Mouse (Mus musculus) embryonic facial prominence, embryonic 14.5 days (tissue): ENCODE measurements at regions not wholly inside any gene's neighbourhood (a gene's known extent, or its start where the extent isn't known, plus 50 kb on each side); places are given as distances from the start of the nearest gene placed in this dataset. TPM values are rescaled to one million over a fixed set of nuclear protein-coding genes. Genes with fewer than 3 reads are reported as not detected.
A peak's percentile ranks its signal among the peaks of the same experiment; 100 is the strongest.

ENCODE experiments used
- ATAC-seq: fragments of 200-750 bp; cut with Nextera tagmentation; 2 replicates; pipeline ENCODE4 v1.8.0; 2017; ENCODE audit warnings: low read depth, moderate number of reproducible peaks, moderate TSS enrichment
- DNase-seq: peaks from one replicate; pipeline ENCODE4 v3.0.0-alpha.2; 2015; ENCODE audit warnings: low spot score
- H3K27ac ChIP-seq: fragments of 300-500 bp; sonication (generic); replicated peaks from 2 replicates; pipeline ENCODE4 v1.5.1; 2014; ENCODE audit warnings: low read depth, mild to moderate bottlenecking, low read length, moderate library complexity
- H3K27me3 ChIP-seq: fragments of 300-500 bp; sonication (generic); replicated peaks from 2 replicates; pipeline ENCODE4 v1.6.1; 2014; ENCODE audit warnings: low read length; ENCODE audit not compliant: control insufficient read depth, insufficient read depth
- H3K36me3 ChIP-seq: fragments of 300-500 bp; sonication (generic); 2 replicates; pipeline ENCODE4 v1.6.1; 2014; ENCODE audit warnings: low read length, mixed read lengths; ENCODE audit not compliant: control insufficient read depth, insufficient read depth
- H3K4me1 ChIP-seq: fragments of 300-500 bp; sonication (generic); 2 replicates; pipeline ENCODE4 v1.6.1; 2014; ENCODE audit warnings: antibody characterized with exemption, low read length; ENCODE audit not compliant: control insufficient read depth, insufficient read depth
- H3K4me2 ChIP-seq: fragments of 300-500 bp; sonication (generic); 2 replicates; pipeline ENCODE4 v1.6.1; 2014; ENCODE audit warnings: low read depth, mild to moderate bottlenecking, low read length, moderate library complexity, mixed read lengths
- H3K4me3 ChIP-seq: fragments of 300-500 bp; sonication (generic); 2 replicates; pipeline ENCODE4 v1.5.1; 2014; ENCODE audit warnings: low read depth, mild to moderate bottlenecking, low read length
- H3K9ac ChIP-seq: fragments of 300-500 bp; sonication (generic); 2 replicates; pipeline ENCODE4 v1.6.1; 2014; ENCODE audit warnings: low read depth, mild to moderate bottlenecking, low read length, moderate library complexity, mixed read lengths
- H3K9me3 ChIP-seq: fragments of 300-500 bp; sonication (generic); 2 replicates; pipeline ENCODE4 v1.6.1; 2016; ENCODE audit warnings: low read length; ENCODE audit not compliant: control insufficient read depth
- microRNA-seq: library from miRNA; unstranded; fragments of <30 nt; microRNA quantifications from one replicate; pipeline ENCODE4, GENCODE M21; 2016; ENCODE audit warnings: borderline number of aligned reads

DNA sequence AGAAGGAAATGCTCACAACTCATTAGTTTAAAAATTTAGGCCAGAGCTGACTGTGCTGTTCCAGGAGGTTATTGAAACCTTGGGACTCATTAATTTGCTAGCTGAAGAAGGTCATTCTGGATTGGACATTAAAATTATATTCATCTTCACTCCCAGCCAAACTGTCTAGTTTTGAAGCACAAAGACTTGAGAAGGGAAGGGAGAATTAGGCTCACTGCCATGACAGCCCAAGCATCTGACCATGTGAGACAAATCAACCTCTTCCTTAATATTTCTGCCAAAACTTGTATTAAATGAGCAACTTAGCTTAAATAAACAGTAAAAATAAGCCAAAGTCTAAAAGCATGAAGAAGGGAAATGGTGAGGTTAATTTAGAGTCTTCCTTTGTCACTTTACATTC lies 339.6 kb downstream of the 1700008P02Rik start:
- Histone ChIP-seq H3K9ac (no peak overlapping the region), H3K4me1 (no peaks in the 10 kb centered on the region), H3K4me2 (no peak overlapping the region), H3K9me3 (no peaks in the 10 kb centered on the region), H3K36me3 (no peaks in the 10 kb centered on the region), H3K27me3 (no peaks in the 10 kb centered on the region), H3K4me3 (no peak overlapping the region), H3K27ac (no peak overlapping the region)
- DNase-seq (peak; percentile 33), ATAC-seq (no peak)

Small RNA genes in the stretch of these regions (microRNA-seq; reads per million reads assigned to microRNA genes)
- gene Gm23147, result not detected
